Mouse (Mus musculus): ENCODE results near the gene Ccl21a. TPM values are rescaled to one million over a fixed set of nuclear protein-coding genes. Genes with fewer than 3 reads are reported as not detected.
"Not testable (repeated sequence)": the region's sequence is repeated elsewhere in the genome, so short reads cannot be mapped to it uniquely, and the experiment has no call there.

Gene Ccl21a
- polyA plus RNA-seq (2015; fragmentation: Nextera tagmentation; extraction: Ambion mirVana): 0.63 and 2.1 TPM in 2 replicates

GRCm38 (mm10) chr4:42773893-42774292, at the start of gene Ccl21a:
TSS of gene Ccl21a (minus strand) at chr4:42773993.
- not testable (repeated sequence) for H3K27me3 ChIP-seq (ENCODE audit: control insufficient read depth, insufficient read depth, low read depth, low read length); H3K27ac ChIP-seq (ENCODE audit: low read length); H3K4me2 ChIP-seq (ENCODE audit: low read length); H3K9ac ChIP-seq (ENCODE audit: low read depth, low read length); H3K36me3 ChIP-seq (ENCODE audit: control insufficient read depth, insufficient read depth, low read length); H3K4me3 ChIP-seq (ENCODE audit: low read depth, low read length); H3K4me1 ChIP-seq (ENCODE audit: control insufficient read depth, insufficient read depth, low read length); H3K9me3 ChIP-seq (replicated peaks; ENCODE audit: control insufficient read depth, low read length, poor library complexity, severe bottlenecking); ATAC-seq
- no CpG with 5 or more reads among the region's 5 CpGs for WGBS

- WGBS: no CpG with 5 or more reads among the region's 6 CpGs
- H3K9ac ChIP-seq (ENCODE audit: low read depth, low read length); ATAC-seq; H3K4me1 ChIP-seq (ENCODE audit: control insufficient read depth, insufficient read depth, low read length); H3K36me3 ChIP-seq (ENCODE audit: control insufficient read depth, insufficient read depth, low read length); H3K27me3 ChIP-seq (ENCODE audit: control insufficient read depth, insufficient read depth, low read depth, low read length); H3K4me3 ChIP-seq (ENCODE audit: low read depth, low read length); H3K4me2 ChIP-seq (ENCODE audit: low read length); H3K9me3 ChIP-seq (replicated peaks; ENCODE audit: control insufficient read depth, low read length, poor library complexity, severe bottlenecking); H3K27ac ChIP-seq (ENCODE audit: low read length): not testable (repeated sequence)
Observed at GRCm38 (mm10) chr4:42756477-42756876, 17.3 kb downstream of the Ccl21a start, which contains the start of gene Ccl19. TSS of gene Ccl19 (minus strand) at chr4:42756577.

- ATAC-seq; H3K27me3 ChIP-seq (ENCODE audit: control insufficient read depth, insufficient read depth, low read depth, low read length); H3K4me3 ChIP-seq (ENCODE audit: low read depth, low read length); H3K9me3 ChIP-seq (replicated peaks; ENCODE audit: control insufficient read depth, low read length, poor library complexity, severe bottlenecking); H3K4me2 ChIP-seq (ENCODE audit: low read length); H3K9ac ChIP-seq (ENCODE audit: low read depth, low read length); H3K4me1 ChIP-seq (ENCODE audit: control insufficient read depth, insufficient read depth, low read length); H3K36me3 ChIP-seq (ENCODE audit: control insufficient read depth, insufficient read depth, low read length); H3K27ac ChIP-seq (ENCODE audit: low read length): not testable (repeated sequence)
- no CpG with 5 or more reads among the region's 13 CpGs for WGBS
Observed at GRCm38 (mm10) chr4:42735245-42735644, 38.5 kb downstream of the Ccl21a start, which contains the start of gene 4930578G10Rik. TSS of gene 4930578G10Rik (plus strand) at chr4:42735545.

Other genes starting within 250 kb of the Ccl21a start
- gene Fam205a2, start 245.8 kb downstream of the Ccl21a start, polyA plus RNA-seq (2015; fragmentation: Nextera tagmentation; extraction: Ambion mirVana): not detected in 2 replicates
- gene Gm10591, start 161.8 kb downstream of the Ccl21a start, polyA plus RNA-seq (2015; fragmentation: Nextera tagmentation; extraction: Ambion mirVana): not detected in 2 replicates
- gene Gm2564, start 144.3 kb downstream of the Ccl21a start, polyA plus RNA-seq (2015; fragmentation: Nextera tagmentation; extraction: Ambion mirVana): not detected in 2 replicates
- not detected in 2 replicates for gene Ccl27b, start 118.7 kb downstream of the Ccl21a start, polyA plus RNA-seq (2015; fragmentation: Nextera tagmentation; extraction: Ambion mirVana)
- gene Il11ra2, start 112.1 kb downstream of the Ccl21a start, polyA plus RNA-seq (2015; fragmentation: Nextera tagmentation; extraction: Ambion mirVana): not detected in 2 replicates
- gene 4930578G10Rik, start 38.4 kb downstream of the Ccl21a start, polyA plus RNA-seq (2015; fragmentation: Nextera tagmentation; extraction: Ambion mirVana): 0.70 TPM in 1 of 2 replicates, not detected in the other
- not detected in 2 replicates for gene Ccl19, start 17.4 kb downstream of the Ccl21a start, polyA plus RNA-seq (2015; fragmentation: Nextera tagmentation; extraction: Ambion mirVana)
- gene Fam205a1, start 79.9 kb upstream of the Ccl21a start, polyA plus RNA-seq (2015; fragmentation: Nextera tagmentation; extraction: Ambion mirVana): 0.06 TPM in 1 of 2 replicates, not detected in the other
- gene Gm12394, start 82.8 kb upstream of the Ccl21a start, polyA plus RNA-seq (2015; fragmentation: Nextera tagmentation; extraction: Ambion mirVana): 0.67 and 0.76 TPM in 2 replicates
- gene Fam205c, start 100.2 kb upstream of the Ccl21a start, polyA plus RNA-seq (2015; fragmentation: Nextera tagmentation; extraction: Ambion mirVana): 2.0 and 2.3 TPM in 2 replicates
- 44.1 and 45.8 TPM in 2 replicates for gene Phf24, start 142.7 kb upstream of the Ccl21a start, polyA plus RNA-seq (2015; fragmentation: Nextera tagmentation; extraction: Ambion mirVana)
- 53.8 and 56.8 TPM in 2 replicates for gene Dnajb5, start 175.8 kb upstream of the Ccl21a start, polyA plus RNA-seq (2015; fragmentation: Nextera tagmentation; extraction: Ambion mirVana)
- 0.43 and 0.57 TPM in 2 replicates for gene 1700022I11Rik, start 195.6 kb upstream of the Ccl21a start, polyA plus RNA-seq (2015; fragmentation: Nextera tagmentation; extraction: Ambion mirVana)
- gene Vcp, start 226.5 kb upstream of the Ccl21a start, polyA plus RNA-seq (2015; fragmentation: Nextera tagmentation; extraction: Ambion mirVana): 498 and 509 TPM in 2 replicates
- 26.9 and 30.0 TPM in 2 replicates for gene Fancg, start 236.5 kb upstream of the Ccl21a start, polyA plus RNA-seq (2015; fragmentation: Nextera tagmentation; extraction: Ambion mirVana)

Measured in midbrain, embryonic 16.5 days (tissue).